Mouse (Mus musculus) testis, adult 2 months (tissue): ENCODE results near the gene Ntng2.

ENCODE experiments used
- CTCF ChIP-seq: fragments of 200-500 bp; IDR thresholded peaks from 2 replicates; pipeline ENCODE4 v1.5.1; 2012; ENCODE audit warnings: low read depth, mild to moderate bottlenecking, inconsistent platforms, low read length, moderate library complexity; ENCODE audit not compliant: control insufficient read depth, insufficient read depth, insufficient replicate concordance
- POLR2A ChIP-seq: fragments of 200-500 bp; IDR thresholded peaks from 2 replicates; pipeline ENCODE4 v1.6.1; 2012; ENCODE audit warnings: low read depth, mild to moderate bottlenecking, inconsistent platforms, low read length, moderate library complexity; ENCODE audit not compliant: control insufficient read depth

- TF ChIP-seq POLR2A: no peak
- no peak for TF ChIP-seq CTCF
Measured at GRCm38 (mm10) chr2:29295557-29295956, 42.8 kb upstream of the Ntng2 start.
